Mouse (Mus musculus): ENCODE measurements around the gene Rnase2b. TPM values are rescaled to one million over a fixed set of nuclear protein-coding genes. Genes with fewer than 3 reads are reported as not detected.

Rnase2b gene
- polyA plus RNA-seq, 1 experiment from 2014 or later, result not detected

- Histone ChIP-seq H3K27me3 (ENCODE audit: control insufficient read depth, insufficient read depth, low read length) (no peaks in the 10 kb centered on the region), H3K4me3 (ENCODE audit: low read depth, low read length) (no peak overlapping the region), H3K4me1 (ENCODE audit: control insufficient read depth, insufficient read depth, low read length) (no peaks in the 10 kb centered on the region), H3K36me3 (replicated peaks; ENCODE audit: control insufficient read depth, insufficient read depth, low read depth, low read length) (no peaks in the 10 kb centered on the region), H3K27ac (replicated peaks; ENCODE audit: low read depth, low read length) (no peak overlapping the region), H3K9ac (replicated peaks; ENCODE audit: low read length) (no peak overlapping the region), H3K4me2 (ENCODE audit: low read depth, low read length) (no peak overlapping the region), H3K9me3 (replicated peaks; ENCODE audit: control insufficient read depth, low read length) (no peaks in the 10 kb centered on the region)
- no peak for ATAC-seq (replicated peaks; ENCODE audit: insufficient number of reproducible peaks, low FRiP score, low TSS enrichment, low read depth)
- no peak for DNase-seq (ENCODE audit: low spot score)
- WGBS, result 89% methylated on average over 9 of the region's 9 CpGs
These were observed 31.6 kb upstream of the Rnase2b start for GRCm38 (mm10) chr14:51130315-51130940.

DNA sequence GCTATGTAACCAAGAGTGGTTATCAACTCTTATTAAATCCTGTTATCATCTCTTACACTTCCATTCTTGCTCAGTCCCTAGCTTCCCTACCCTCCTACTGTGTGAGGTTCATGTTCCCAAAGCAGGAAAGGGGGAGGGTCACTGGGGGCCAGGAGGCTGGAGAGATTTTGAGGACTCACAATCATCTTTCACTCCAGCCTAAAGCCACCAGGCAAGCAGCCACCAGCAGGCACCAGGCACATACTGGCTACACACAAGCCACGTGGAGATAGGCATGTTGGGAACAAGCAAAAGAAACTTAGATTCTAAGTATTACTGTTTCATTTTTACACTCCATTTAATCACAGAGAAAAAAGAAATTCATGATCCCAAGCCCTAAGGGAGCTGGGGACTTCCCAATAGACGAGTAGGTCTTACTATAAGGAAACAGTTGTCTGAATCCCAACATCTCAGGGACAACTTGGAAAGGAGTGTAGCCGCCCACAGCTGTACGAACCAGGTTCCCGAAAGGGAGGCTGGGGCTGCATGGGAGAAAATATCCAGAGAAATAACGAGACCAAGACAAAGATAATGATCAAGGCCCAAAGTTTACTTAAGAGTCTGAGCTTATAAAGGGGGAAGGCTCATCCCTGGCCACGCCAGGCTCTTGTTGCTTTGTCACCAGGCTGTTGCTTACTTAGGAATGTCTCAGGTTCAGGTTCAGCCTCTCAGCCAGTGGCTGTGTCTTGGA, 30.8 kb upstream of the Rnase2b start:
- Histone ChIP-seq H3K36me3 (replicated peaks; ENCODE audit: control insufficient read depth, insufficient read depth, low read depth, low read length) (no peaks in the 10 kb centered on the region), H3K9ac (replicated peaks; ENCODE audit: low read length) (no peak overlapping the region), H3K27me3 (ENCODE audit: control insufficient read depth, insufficient read depth, low read length) (no peaks in the 10 kb centered on the region), H3K27ac (replicated peaks; ENCODE audit: low read depth, low read length) (no peak overlapping the region), H3K4me1 (ENCODE audit: control insufficient read depth, insufficient read depth, low read length) (no peaks in the 10 kb centered on the region), H3K4me3 (ENCODE audit: low read depth, low read length) (no peak overlapping the region), H3K4me2 (ENCODE audit: low read depth, low read length) (no peak overlapping the region), H3K9me3 (replicated peaks; ENCODE audit: control insufficient read depth, low read length) (no peaks in the 10 kb centered on the region)
- DNase-seq (ENCODE audit: low spot score) (no peak), ATAC-seq (replicated peaks; ENCODE audit: insufficient number of reproducible peaks, low FRiP score, low TSS enrichment, low read depth) (no peak)
- WGBS, result 74% methylated on average over 7 of the region's 7 CpGs

DNA sequence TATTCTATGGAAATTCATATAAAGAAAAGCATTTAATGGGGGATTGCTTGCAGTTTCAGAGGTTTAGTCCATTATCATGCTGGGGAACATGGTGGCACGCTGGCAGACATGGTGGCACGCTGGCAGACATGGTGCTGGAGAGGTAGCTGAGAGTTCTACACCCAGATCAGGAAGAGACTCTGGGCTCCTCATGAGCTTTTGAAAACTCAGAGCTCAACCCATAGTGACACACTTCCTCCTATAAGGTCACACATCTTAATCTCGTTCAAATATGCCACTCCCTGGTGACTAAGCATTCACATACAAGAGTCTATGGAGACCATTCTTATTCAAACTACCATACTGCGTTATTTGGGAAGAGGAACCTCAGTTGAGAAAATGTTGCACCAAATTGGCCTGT, 29.7 kb upstream of the Rnase2b start:
- Histone ChIP-seq H3K4me3 (ENCODE audit: low read depth, low read length) (no peak overlapping the region), H3K9ac (replicated peaks; ENCODE audit: low read length) (no peak overlapping the region), H3K4me2 (ENCODE audit: low read depth, low read length) (no peak overlapping the region), H3K27me3 (ENCODE audit: control insufficient read depth, insufficient read depth, low read length) (no peaks in the 10 kb centered on the region), H3K4me1 (ENCODE audit: control insufficient read depth, insufficient read depth, low read length) (no peaks in the 10 kb centered on the region), H3K36me3 (replicated peaks; ENCODE audit: control insufficient read depth, insufficient read depth, low read depth, low read length) (no peaks in the 10 kb centered on the region), H3K9me3 (replicated peaks; ENCODE audit: control insufficient read depth, low read length) (no peaks in the 10 kb centered on the region), H3K27ac (replicated peaks; ENCODE audit: low read depth, low read length) (no peak overlapping the region)
- 92% methylated on average over 4 of the region's 4 CpGs for WGBS
- DNase-seq (ENCODE audit: low spot score), result no peak
- ATAC-seq (replicated peaks; ENCODE audit: insufficient number of reproducible peaks, low FRiP score, low TSS enrichment, low read depth), result no peak

DNA sequence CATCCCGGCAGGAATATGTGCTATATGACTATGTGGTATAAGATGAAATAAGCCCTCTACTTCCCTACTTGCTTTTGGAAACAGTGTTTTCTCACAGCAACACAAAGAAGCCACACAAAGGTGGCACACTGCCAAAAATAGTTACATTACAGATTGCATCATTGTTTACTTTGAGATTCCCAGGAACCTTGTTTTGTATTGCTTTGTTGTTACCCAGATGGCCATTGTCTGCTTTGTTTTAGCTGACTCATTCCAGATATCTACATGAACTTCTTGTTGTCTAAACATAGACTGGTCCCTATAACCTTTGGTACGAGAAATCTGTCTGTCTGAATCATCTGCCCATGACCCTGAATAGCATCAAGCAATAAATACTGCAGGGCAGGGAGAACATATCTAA, 21.7 kb upstream of the Rnase2b start:
- ATAC-seq (replicated peaks; ENCODE audit: insufficient number of reproducible peaks, low FRiP score, low TSS enrichment, low read depth), result no peak
- Histone ChIP-seq H3K4me1 (ENCODE audit: control insufficient read depth, insufficient read depth, low read length) (no peaks in the 10 kb centered on the region), H3K4me3 (ENCODE audit: low read depth, low read length) (no peak overlapping the region), H3K27me3 (ENCODE audit: control insufficient read depth, insufficient read depth, low read length) (no peaks in the 10 kb centered on the region), H3K27ac (replicated peaks; ENCODE audit: low read depth, low read length) (no peak overlapping the region), H3K9me3 (replicated peaks; ENCODE audit: control insufficient read depth, low read length) (no peaks in the 10 kb centered on the region), H3K9ac (replicated peaks; ENCODE audit: low read length) (no peak overlapping the region), H3K4me2 (ENCODE audit: low read depth, low read length) (no peak overlapping the region), H3K36me3 (replicated peaks; ENCODE audit: control insufficient read depth, insufficient read depth, low read depth, low read length) (no peaks in the 10 kb centered on the region)
- 85% methylated on average over 2 of the region's 2 CpGs for WGBS
- no peak for DNase-seq (ENCODE audit: low spot score)

GRCm38 (mm10) chr14:51142119-51142518, 19.9 kb upstream of the Rnase2b start:
- H3K4me2 ChIP-seq (ENCODE audit: low read depth, low read length), result no peak overlapping the region
- H3K27me3 ChIP-seq (ENCODE audit: control insufficient read depth, insufficient read depth, low read length), result no peaks in the 10 kb centered on the region
- H3K9me3 ChIP-seq (replicated peaks; ENCODE audit: control insufficient read depth, low read length), result no peaks in the 10 kb centered on the region
- WGBS, result 89% methylated on average over 4 of the region's 4 CpGs
- no peaks in the 10 kb centered on the region for H3K4me1 ChIP-seq (ENCODE audit: control insufficient read depth, insufficient read depth, low read length)
- H3K9ac ChIP-seq (replicated peaks; ENCODE audit: low read length), result no peak overlapping the region
- H3K36me3 ChIP-seq (replicated peaks; ENCODE audit: control insufficient read depth, insufficient read depth, low read depth, low read length), result no peaks in the 10 kb centered on the region
- ATAC-seq (replicated peaks; ENCODE audit: insufficient number of reproducible peaks, low FRiP score, low TSS enrichment, low read depth), result no peak
- no peak overlapping the region for H3K4me3 ChIP-seq (ENCODE audit: low read depth, low read length)
- no peak overlapping the region for H3K27ac ChIP-seq (replicated peaks; ENCODE audit: low read depth, low read length)
- no peak for DNase-seq (ENCODE audit: low spot score)

- H3K27ac ChIP-seq (replicated peaks; ENCODE audit: low read depth, low read length), result no peak overlapping the region
- no peaks in the 10 kb centered on the region for H3K4me1 ChIP-seq (ENCODE audit: control insufficient read depth, insufficient read depth, low read length)
- no peak overlapping the region for H3K4me3 ChIP-seq (ENCODE audit: low read depth, low read length)
- no peak overlapping the region for H3K4me2 ChIP-seq (ENCODE audit: low read depth, low read length)
- H3K9me3 ChIP-seq (replicated peaks; ENCODE audit: control insufficient read depth, low read length), result no peaks in the 10 kb centered on the region
- H3K27me3 ChIP-seq (ENCODE audit: control insufficient read depth, insufficient read depth, low read length), result no peaks in the 10 kb centered on the region
- H3K9ac ChIP-seq (replicated peaks; ENCODE audit: low read length), result no peak overlapping the region
- H3K36me3 ChIP-seq (replicated peaks; ENCODE audit: control insufficient read depth, insufficient read depth, low read depth, low read length), result no peaks in the 10 kb centered on the region
- no peak for DNase-seq (ENCODE audit: low spot score)
- WGBS, result 78% methylated on average over 3 of the region's 3 CpGs
- no peak for ATAC-seq (replicated peaks; ENCODE audit: insufficient number of reproducible peaks, low FRiP score, low TSS enrichment, low read depth)
These were observed 19.5 kb upstream of the Rnase2b start for GRCm38 (mm10) chr14:51142568-51142967.

DNA sequence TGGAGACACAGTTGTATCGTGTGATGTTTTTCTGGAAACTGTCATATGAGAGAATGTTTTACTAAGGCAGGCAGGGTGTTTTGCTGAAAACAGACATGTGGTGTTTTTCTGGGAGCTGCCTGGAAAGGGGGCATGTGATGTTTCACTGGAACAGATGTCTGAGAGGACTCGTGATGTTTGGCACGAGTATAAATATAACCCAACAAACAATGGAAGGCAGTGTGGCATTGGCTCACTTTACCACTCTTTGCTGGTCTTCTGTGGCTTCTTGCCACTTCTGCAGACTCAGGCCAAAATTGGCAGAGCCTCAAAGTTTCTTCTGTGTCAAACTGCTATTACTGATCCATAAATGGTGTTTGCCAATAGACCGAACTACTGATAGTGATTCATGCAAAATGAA, 18.8 kb upstream of the Rnase2b start:
- Histone ChIP-seq H3K4me2 (ENCODE audit: low read depth, low read length) (no peak overlapping the region), H3K27me3 (ENCODE audit: control insufficient read depth, insufficient read depth, low read length) (no peaks in the 10 kb centered on the region), H3K4me3 (ENCODE audit: low read depth, low read length) (no peak overlapping the region), H3K36me3 (replicated peaks; ENCODE audit: control insufficient read depth, insufficient read depth, low read depth, low read length) (no peaks in the 10 kb centered on the region), H3K4me1 (ENCODE audit: control insufficient read depth, insufficient read depth, low read length) (no peaks in the 10 kb centered on the region), H3K9ac (replicated peaks; ENCODE audit: low read length) (no peak overlapping the region), H3K27ac (replicated peaks; ENCODE audit: low read depth, low read length) (no peak overlapping the region), H3K9me3 (replicated peaks; ENCODE audit: control insufficient read depth, low read length) (no peaks in the 10 kb centered on the region)
- 80% methylated on average over 4 of the region's 4 CpGs for WGBS
- no peak for DNase-seq (ENCODE audit: low spot score)
- no peak for ATAC-seq (replicated peaks; ENCODE audit: insufficient number of reproducible peaks, low FRiP score, low TSS enrichment, low read depth)

DNA sequence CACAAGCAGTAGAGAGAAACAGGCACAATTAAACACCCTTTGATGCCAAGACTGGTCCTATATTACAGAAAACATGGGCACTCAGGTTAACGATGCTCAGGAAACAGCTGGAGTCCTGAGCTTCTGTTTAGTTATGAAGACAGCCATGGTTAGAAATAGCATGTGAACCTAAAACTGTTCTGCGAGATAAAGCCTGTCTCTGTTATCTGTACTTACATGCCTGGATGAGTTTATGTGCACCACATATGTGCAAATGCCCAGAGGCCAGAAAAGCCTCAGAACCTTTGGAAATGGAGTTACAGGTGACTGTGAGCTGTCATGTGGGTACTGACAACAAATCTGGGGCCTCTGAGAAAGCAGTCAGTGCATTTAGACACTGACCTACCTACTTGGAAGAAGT, 18.1 kb upstream of the Rnase2b start:
- Histone ChIP-seq H3K4me1 (ENCODE audit: control insufficient read depth, insufficient read depth, low read length) (no peaks in the 10 kb centered on the region), H3K36me3 (replicated peaks; ENCODE audit: control insufficient read depth, insufficient read depth, low read depth, low read length) (no peaks in the 10 kb centered on the region), H3K27ac (replicated peaks; ENCODE audit: low read depth, low read length) (no peak overlapping the region), H3K27me3 (ENCODE audit: control insufficient read depth, insufficient read depth, low read length) (no peaks in the 10 kb centered on the region), H3K4me2 (ENCODE audit: low read depth, low read length) (no peak overlapping the region), H3K9ac (replicated peaks; ENCODE audit: low read length) (no peak overlapping the region), H3K4me3 (ENCODE audit: low read depth, low read length) (no peak overlapping the region), H3K9me3 (replicated peaks; ENCODE audit: control insufficient read depth, low read length) (no peaks in the 10 kb centered on the region)
- 78% methylated on average over 2 of the region's 2 CpGs for WGBS
- ATAC-seq (replicated peaks; ENCODE audit: insufficient number of reproducible peaks, low FRiP score, low TSS enrichment, low read depth) (no peak), DNase-seq (ENCODE audit: low spot score) (no peak)

Data from embryonic facial prominence, embryonic 11.5 days (tissue).